Mouse (Mus musculus): ENCODE measurements around the gene 9330182L06Rik.

- TF ChIP-seq CTCF (IDR thresholded peaks at IDR 0.05; ENCODE audit: control insufficient read depth, insufficient read depth, insufficient replicate concordance, low read depth, low read length) (no peak), POLR2A (IDR thresholded peaks at IDR 0.05; ENCODE audit: control insufficient read depth, low read depth, low read length) (no peak)
Observed at GRCm38 (mm10) chr5:9352163-9352562, 86.2 kb downstream of the 9330182L06Rik start.

Data from testis, adult 2 months (tissue).